Mouse (Mus musculus): Measurements from ENCODE around the gene Hunk.

GRCm38 (mm10) chr16:90427838-90428630, 42.2 kb downstream of the Hunk start:
- TF ChIP-seq CTCF (IDR thresholded peaks at IDR 0.05; ENCODE audit: control insufficient read depth, insufficient read depth, insufficient read length) (no peak), MAX (IDR thresholded peaks at IDR 0.05) (no peak), CEBPB (IDR thresholded peaks at IDR 0.05; ENCODE audit: low read depth) (no peak), MYOG (IDR thresholded peaks at IDR 0.05; ENCODE audit: control insufficient read depth, extremely low read depth, insufficient read length) (no peak)
